Mouse (Mus musculus) adrenal gland (tissue): ENCODE data around the gene Thsd4.
"Not testable (repeated sequence)": the region's sequence is repeated elsewhere in the genome, so short reads cannot be mapped to it uniquely, and the experiment has no call there.

Experiments
- intact Hi-C: fragments of 180-260 bp; cut with DNase I; formaldehyde crosslinking; loops from one replicate; pipeline ENCODE4 v1.15.1; 2025

The Thsd4 gene

GRCm38 (mm10) chr9:59952515-59953070, 569.3 kb downstream of the Thsd4 start:
- intact Hi-C loops: no loop called here

GRCm38 (mm10) chr9:59951943-59952342, 569.9 kb downstream of the Thsd4 start:
- intact Hi-C loops: no loop called here

DNA sequence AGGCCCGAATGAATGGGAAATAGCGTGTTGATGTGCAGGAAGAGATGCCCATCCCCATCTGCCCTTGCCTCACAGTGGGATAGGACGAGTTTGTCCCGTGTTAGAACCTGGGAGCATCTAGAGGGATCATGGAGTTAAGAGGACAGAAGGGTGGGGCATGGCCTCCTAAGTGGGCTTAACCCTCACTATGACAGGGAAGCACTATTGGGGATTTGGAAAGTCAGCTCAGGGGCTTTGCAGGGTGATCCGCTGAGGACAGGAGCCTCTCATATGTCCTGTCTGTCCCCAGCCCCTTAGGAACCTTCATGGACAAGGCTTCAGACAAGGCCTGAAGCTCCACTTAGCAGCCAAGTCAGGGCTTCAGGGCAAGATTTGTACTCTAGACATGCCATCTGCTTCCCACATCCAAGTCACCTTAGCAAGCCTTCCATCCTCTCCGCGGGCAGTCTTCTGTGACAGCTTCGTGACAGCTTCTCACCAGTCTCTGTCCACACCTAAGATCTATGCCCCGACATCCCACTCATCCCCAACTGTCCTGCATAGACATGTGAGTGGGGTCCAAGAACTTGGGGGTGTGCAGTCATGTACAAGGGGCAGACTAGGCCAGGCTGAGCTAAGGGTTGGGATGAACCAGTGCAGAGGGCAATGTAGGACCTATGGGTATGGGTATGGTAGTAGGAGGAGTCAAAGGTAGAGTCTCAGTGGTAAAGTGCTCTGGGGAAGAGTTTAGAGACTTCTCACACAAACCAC, 570.7 kb downstream of the Thsd4 start:
- intact Hi-C loops: no loop called here

DNA sequence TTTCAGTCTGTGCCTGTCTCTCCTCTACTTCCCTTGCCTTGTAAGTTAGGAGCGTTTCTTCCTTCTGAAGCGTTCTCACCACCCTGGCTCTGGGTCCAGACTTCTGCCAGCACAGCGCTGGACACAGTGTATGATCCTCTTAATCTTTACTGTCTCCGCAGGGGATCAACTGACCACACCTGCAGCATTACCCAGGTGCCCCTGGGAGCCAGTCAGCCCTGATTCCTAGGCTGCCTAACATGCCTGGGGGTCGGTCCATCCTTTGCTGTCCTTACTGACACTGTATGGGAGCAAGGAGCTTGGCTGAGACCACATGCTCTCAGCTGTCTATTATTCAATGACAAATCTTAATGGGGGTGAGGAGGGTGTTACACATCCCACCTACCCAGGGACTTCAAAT, 571.9 kb downstream of the Thsd4 start:
- intact Hi-C loops: no loop called here

DNA sequence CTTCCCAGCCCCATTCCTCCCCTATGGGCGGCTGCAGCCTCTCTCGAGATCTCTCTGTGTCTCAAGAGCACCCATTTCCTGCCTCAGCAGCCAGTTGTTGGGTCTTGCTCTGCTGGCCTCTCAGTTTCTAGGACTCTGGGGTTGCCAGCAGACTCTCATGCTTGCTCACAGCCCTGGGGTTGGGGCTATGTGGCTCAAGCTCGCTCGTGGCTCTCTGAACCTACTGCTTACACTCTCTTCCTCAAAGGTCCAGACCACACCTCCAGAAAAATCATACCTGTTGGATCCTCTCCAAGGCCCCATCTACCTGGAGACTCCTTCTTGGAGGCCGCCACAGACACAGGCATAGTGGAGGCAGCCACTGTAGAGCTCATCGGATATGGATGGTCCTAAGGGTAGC, 572.3 kb downstream of the Thsd4 start:
- intact Hi-C loops: no loop called here

GRCm38 (mm10) chr9:59948691-59949250, 573.1 kb downstream of the Thsd4 start:
- intact Hi-C loops: no loop called here

GRCm38 (mm10) chr9:59948226-59948625, 573.6 kb downstream of the Thsd4 start:
- intact Hi-C loops: no loop called here

- intact Hi-C loops: no loop called here
Observed at GRCm38 (mm10) chr9:59947271-59947670, 574.6 kb downstream of the Thsd4 start.

DNA sequence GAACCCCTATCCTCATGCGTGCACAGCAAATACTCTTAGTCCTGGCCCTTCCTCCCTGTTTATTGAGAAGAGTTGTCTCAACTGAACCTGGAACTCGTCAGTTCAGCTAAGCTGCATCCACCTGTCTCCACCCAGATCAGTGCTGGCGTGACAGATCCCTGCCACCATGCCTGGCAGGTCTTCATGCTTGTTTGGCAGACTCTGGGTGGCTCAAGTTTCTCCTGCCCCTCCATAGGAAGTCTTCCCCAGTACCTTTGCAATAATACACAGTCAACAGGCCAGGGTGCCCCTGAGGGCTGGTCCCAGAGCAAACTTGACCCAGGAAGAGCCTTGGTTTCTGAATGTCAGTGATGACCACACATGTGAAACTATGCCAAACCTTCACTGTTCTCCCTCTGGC, 576.6 kb downstream of the Thsd4 start:
- intact Hi-C loops: no loop called here

GRCm38 (mm10) chr9:59943826-59944225, 578.0 kb downstream of the Thsd4 start:
- intact Hi-C loops: no loop called here

GRCm38 (mm10) chr9:59942501-59943085, 579.3 kb downstream of the Thsd4 start:
- intact Hi-C loops: no loop called here

- intact Hi-C loops: no loop called here
Observed at GRCm38 (mm10) chr9:59941885-59942350, 579.9 kb downstream of the Thsd4 start.

DNA sequence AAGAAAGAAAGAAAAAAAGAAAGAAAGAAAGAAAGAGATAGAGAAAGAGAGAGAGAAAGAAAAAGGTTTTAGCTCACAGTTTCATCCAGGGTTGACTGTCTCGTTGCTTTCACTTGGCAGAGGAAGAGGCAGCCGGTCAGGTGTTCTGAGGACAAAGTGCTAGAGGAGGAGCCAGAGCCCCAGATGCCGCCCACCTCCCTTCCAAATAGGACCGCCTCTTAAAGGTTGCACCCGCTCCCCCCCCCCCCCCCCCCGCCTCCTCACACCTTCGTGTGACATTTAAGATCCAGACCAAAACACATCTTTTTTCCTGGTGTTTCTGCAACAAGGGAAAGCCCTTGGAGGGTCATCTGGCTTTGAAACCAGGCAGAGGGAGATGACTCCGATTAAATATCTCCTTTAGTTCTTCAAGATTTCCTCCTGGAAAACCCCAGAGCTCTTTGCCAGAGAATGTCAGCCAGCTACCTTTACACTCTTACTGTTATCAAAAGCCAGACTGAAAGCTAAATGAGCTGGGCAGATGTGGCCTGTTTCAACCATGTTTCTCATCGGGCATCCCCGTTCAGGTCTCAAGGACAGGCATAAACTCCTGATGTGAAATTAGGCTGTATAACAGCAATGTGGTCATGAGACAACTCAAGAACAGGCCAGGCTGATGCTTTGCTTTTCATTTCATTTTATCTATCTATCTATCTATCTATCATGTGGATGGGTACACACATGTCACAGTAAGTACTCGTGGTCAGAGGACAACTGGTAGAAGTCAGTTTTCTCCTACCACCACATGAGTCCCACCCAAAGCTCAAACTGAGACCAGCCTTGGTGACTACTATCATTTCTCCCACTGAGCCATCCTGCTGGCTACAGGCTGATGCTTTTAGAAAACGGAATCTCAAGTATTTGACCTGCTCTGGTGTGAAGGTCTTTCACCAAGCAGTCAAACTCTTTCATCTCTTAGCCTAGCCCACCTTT, 580.6 kb downstream of the Thsd4 start:
- intact Hi-C loops: no loop called here

DNA sequence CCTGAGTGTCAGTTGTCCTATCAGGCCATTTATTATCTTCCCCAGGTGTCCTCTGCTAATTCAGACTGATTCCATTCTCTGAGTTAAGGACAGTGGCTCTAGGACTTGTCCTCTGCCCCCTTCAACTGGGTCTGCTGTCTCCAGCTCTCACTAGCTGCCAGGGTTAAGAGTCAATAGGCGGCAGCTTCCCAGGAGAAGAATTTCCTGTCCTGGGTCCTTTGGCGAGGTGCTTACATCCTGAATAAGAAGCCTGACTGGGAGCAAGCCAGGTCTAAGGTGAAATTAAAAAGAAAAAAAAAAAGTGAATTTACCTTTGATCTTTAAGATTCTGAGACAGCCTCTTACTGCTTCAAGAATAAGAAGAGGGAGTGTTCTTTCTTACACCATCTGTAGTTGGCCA, 582.2 kb downstream of the Thsd4 start:
- intact Hi-C loops: no loop called here

- intact Hi-C loops: no loop called here
Observed at GRCm38 (mm10) chr9:59938529-59938928, 583.3 kb downstream of the Thsd4 start.

GRCm38 (mm10) chr9:59935866-59936265, 586.0 kb downstream of the Thsd4 start:
- intact Hi-C loops: not testable (repeated sequence)

DNA sequence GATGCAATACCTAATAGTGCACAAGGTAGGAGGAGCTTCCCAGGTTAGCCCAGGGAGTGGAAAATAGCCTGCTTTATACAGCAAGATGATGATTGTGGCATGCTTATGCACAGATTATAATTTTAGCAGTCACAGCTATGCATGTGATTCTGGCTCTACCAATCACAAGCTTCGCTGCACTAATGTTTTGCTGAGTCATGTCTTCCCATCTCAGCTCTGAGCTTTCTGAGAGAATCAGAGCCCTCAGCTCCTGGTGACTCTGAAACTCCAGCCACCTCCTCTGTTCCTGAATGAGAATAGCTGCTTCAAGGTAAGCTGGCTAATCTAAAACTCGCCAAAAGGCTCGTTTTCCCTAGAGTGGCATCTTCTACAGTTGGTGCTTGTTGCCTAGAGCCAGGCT, 591.6 kb downstream of the Thsd4 start:
- intact Hi-C loops: no loop called here
